Mouse (Mus musculus): ENCODE results near the gene Slc19a3. TPM values are rescaled to one million over a fixed set of nuclear protein-coding genes. Genes with fewer than 3 reads are reported as not detected.

Gene Slc19a3
- polyA plus RNA-seq, 1 experiment = not detected

GRCm38 (mm10) chr1:82973901-82974300, 64.3 kb downstream of the Slc19a3 start:
- H3K4me1 ChIP-seq (ENCODE audit: control insufficient read depth, insufficient read depth, low read length) = no peaks in the 10 kb centered on the region
- H3K4me3 ChIP-seq (replicated peaks; ENCODE audit: control insufficient read depth, low read depth, low read length) = no peak overlapping the region
- no peak overlapping the region for H3K27ac ChIP-seq (ENCODE audit: control insufficient read depth, insufficient read depth, low read depth, low read length, poor library complexity)
- no peak for TF ChIP-seq POLR2A (IDR thresholded peaks at IDR 0.05; ENCODE audit: borderline replicate concordance, control insufficient read depth, low read depth, low read length)
- no peak for TF ChIP-seq CTCF (IDR thresholded peaks at IDR 0.05; ENCODE audit: control insufficient read depth, insufficient read depth, low read length)
- WGBS = 48% methylated on average over 6 of the region's 6 CpGs

- TF ChIP-seq CTCF (IDR thresholded peaks at IDR 0.05; ENCODE audit: control insufficient read depth, insufficient read depth, low read length) (no peak), POLR2A (IDR thresholded peaks at IDR 0.05; ENCODE audit: borderline replicate concordance, control insufficient read depth, low read depth, low read length) (no peak)
- H3K4me3 ChIP-seq (replicated peaks; ENCODE audit: control insufficient read depth, low read depth, low read length) = no peak overlapping the region
- no peaks in the 10 kb centered on the region for H3K4me1 ChIP-seq (ENCODE audit: control insufficient read depth, insufficient read depth, low read length)
- no peak overlapping the region for H3K27ac ChIP-seq (ENCODE audit: control insufficient read depth, insufficient read depth, low read depth, low read length, poor library complexity)
- WGBS = 73% methylated on average over 1 of the region's 1 CpGs
Observed at GRCm38 (mm10) chr1:82973244-82973643, 65.0 kb downstream of the Slc19a3 start.

GRCm38 (mm10) chr1:82972046-82972445, 66.2 kb downstream of the Slc19a3 start:
- Histone ChIP-seq H3K4me3 (replicated peaks; ENCODE audit: control insufficient read depth, low read depth, low read length) (no peak overlapping the region), H3K27ac (ENCODE audit: control insufficient read depth, insufficient read depth, low read depth, low read length, poor library complexity) (no peak overlapping the region), H3K4me1 (ENCODE audit: control insufficient read depth, insufficient read depth, low read length) (no peaks in the 10 kb centered on the region)
- WGBS = 50% methylated on average over 4 of the region's 4 CpGs
- TF ChIP-seq CTCF (IDR thresholded peaks at IDR 0.05; ENCODE audit: control insufficient read depth, insufficient read depth, low read length) (no peak), POLR2A (IDR thresholded peaks at IDR 0.05; ENCODE audit: borderline replicate concordance, control insufficient read depth, low read depth, low read length) (no peak)

- no peak overlapping the region for H3K27ac ChIP-seq (ENCODE audit: control insufficient read depth, insufficient read depth, low read depth, low read length, poor library complexity)
- H3K4me3 ChIP-seq (replicated peaks; ENCODE audit: control insufficient read depth, low read depth, low read length) = no peak overlapping the region
- no peaks in the 10 kb centered on the region for H3K4me1 ChIP-seq (ENCODE audit: control insufficient read depth, insufficient read depth, low read length)
- no peak for TF ChIP-seq CTCF (IDR thresholded peaks at IDR 0.05; ENCODE audit: control insufficient read depth, insufficient read depth, low read length)
- TF ChIP-seq POLR2A (IDR thresholded peaks at IDR 0.05; ENCODE audit: borderline replicate concordance, control insufficient read depth, low read depth, low read length) = no peak
- WGBS = 71% methylated on average over 3 of the region's 3 CpGs
Observed at GRCm38 (mm10) chr1:82966413-82966812, 71.8 kb downstream of the Slc19a3 start.

Other genes starting within 250 kb of the Slc19a3 start
- gene Agfg1, start 199.0 kb downstream of the Slc19a3 start, polyA plus RNA-seq (2011; ENCODE audit: insufficient read depth, insufficient read length, low replicate concordance, missing spikeins) = 14.5 and 15.6 TPM in 2 replicates
- not detected in 2 replicates for gene A030005L19Rik, start 125.1 kb downstream of the Slc19a3 start, polyA plus RNA-seq (2011; ENCODE audit: insufficient read depth, insufficient read length, low replicate concordance, missing spikeins)
- gene A030014E15Rik, start 113.5 kb downstream of the Slc19a3 start, polyA plus RNA-seq (2011; ENCODE audit: insufficient read depth, insufficient read length, low replicate concordance, missing spikeins) = not detected in 2 replicates
- not detected in 2 replicates for gene Gm6217, start 107.0 kb downstream of the Slc19a3 start, polyA plus RNA-seq (2011; ENCODE audit: insufficient read depth, insufficient read length, low replicate concordance, missing spikeins)
- gene A030003K21Rik, start 95.1 kb downstream of the Slc19a3 start, polyA plus RNA-seq (2011; ENCODE audit: insufficient read depth, insufficient read length, low replicate concordance, missing spikeins) = not detected in 2 replicates
- gene Gm7544, start 82.4 kb downstream of the Slc19a3 start, polyA plus RNA-seq (2011; ENCODE audit: insufficient read depth, insufficient read length, low replicate concordance, missing spikeins) = not detected in 2 replicates
- gene Gm47955, start 78.2 kb downstream of the Slc19a3 start, polyA plus RNA-seq (2011; ENCODE audit: insufficient read depth, insufficient read length, low replicate concordance, missing spikeins) = not detected in 2 replicates
- gene Gm47959, start 37.9 kb downstream of the Slc19a3 start, polyA plus RNA-seq (2011; ENCODE audit: insufficient read depth, insufficient read length, low replicate concordance, missing spikeins) = not detected in 2 replicates
- gene Krtap28-10, start 4.0 kb upstream of the Slc19a3 start, polyA plus RNA-seq (2011; ENCODE audit: insufficient read depth, insufficient read length, low replicate concordance, missing spikeins) = not detected in 2 replicates
- not detected in 2 replicates for gene Gm47969, start 6.5 kb upstream of the Slc19a3 start, polyA plus RNA-seq (2011; ENCODE audit: insufficient read depth, insufficient read length, low replicate concordance, missing spikeins)
- not detected in 2 replicates for gene A030005K14Rik, start 20.9 kb upstream of the Slc19a3 start, polyA plus RNA-seq (2011; ENCODE audit: insufficient read depth, insufficient read length, low replicate concordance, missing spikeins)
- not detected in 2 replicates for gene Krtap28-13, start 22.5 kb upstream of the Slc19a3 start, polyA plus RNA-seq (2011; ENCODE audit: insufficient read depth, insufficient read length, low replicate concordance, missing spikeins)
- gene Ccl20, start 78.3 kb upstream of the Slc19a3 start, polyA plus RNA-seq (2011; ENCODE audit: insufficient read depth, insufficient read length, low replicate concordance, missing spikeins) = not detected in 2 replicates
- gene Daw1, start 121.3 kb upstream of the Slc19a3 start, polyA plus RNA-seq (2011; ENCODE audit: insufficient read depth, insufficient read length, low replicate concordance, missing spikeins) = not detected in 2 replicates